Mouse (Mus musculus) neural tube, embryonic 14.5 days (tissue): ENCODE measurements around the gene Irs1. TPM values are rescaled to one million over a fixed set of nuclear protein-coding genes. Genes with fewer than 3 reads are reported as not detected.

Experiments
- ATAC-seq: fragments of 200-750 bp; cut with Nextera tagmentation; 2 replicates; pipeline ENCODE4 v1.8.0; 2017; ENCODE audit warnings: low read depth, mild to moderate bottlenecking, moderate TSS enrichment, moderate library complexity
- H3K27ac ChIP-seq: fragments of 300-500 bp; sonication (generic); 2 replicates; pipeline ENCODE4 v1.5.1; 2014; ENCODE audit warnings: low read depth, mild to moderate bottlenecking, control low read depth, low read length, moderate library complexity, mixed read lengths
- H3K27me3 ChIP-seq: fragments of 300-500 bp; sonication (generic); 2 replicates; pipeline ENCODE4 v1.6.1; 2014; ENCODE audit warnings: low read length; ENCODE audit not compliant: control insufficient read depth, insufficient read depth
- H3K36me3 ChIP-seq: fragments of 300-500 bp; sonication (generic); 2 replicates; pipeline ENCODE4 v1.6.1; 2014; ENCODE audit warnings: low read length, mixed read lengths; ENCODE audit not compliant: control insufficient read depth, insufficient read depth
- H3K4me1 ChIP-seq: fragments of 300-500 bp; sonication (generic); 2 replicates; pipeline ENCODE4 v1.6.1; 2014; ENCODE audit warnings: low read length; ENCODE audit not compliant: control insufficient read depth, insufficient read depth
- H3K4me2 ChIP-seq: fragments of 300-500 bp; sonication (generic); 2 replicates; pipeline ENCODE4 v1.6.1; 2014; ENCODE audit warnings: mild to moderate bottlenecking, low read depth, low read length, control low read depth
- H3K4me3 ChIP-seq: fragments of 300-500 bp; sonication (generic); 2 replicates; pipeline ENCODE4 v1.5.1; 2014; ENCODE audit warnings: low read depth, low read length, control low read depth, mixed read lengths
- H3K9ac ChIP-seq: fragments of 300-500 bp; sonication (generic); replicated peaks from 2 replicates; pipeline ENCODE4 v1.6.1; 2014; ENCODE audit warnings: low read depth, mild to moderate bottlenecking, control low read depth, low read length, mixed read lengths
- H3K9me3 ChIP-seq: fragments of 300-500 bp; sonication (generic); 2 replicates; pipeline ENCODE4 v1.6.1; 2016; ENCODE audit warnings: low read length; ENCODE audit not compliant: control insufficient read depth
- WGBS: fragments of 180-500 bp; shearing (Covaris S2); extraction: QIAGEN DNeasy Blood & Tissue Kit; methylation state at CpG from one replicate; pipeline ENCODE4 v1.1.7; 2014; 5-methylcytosine and 5-hydroxymethylcytosine counted together
- polyA plus RNA-seq: library from polyadenylated mRNA; unstranded; fragments of >200 nt; fragmentation: Nextera tagmentation; extraction: Ambion mirVana; gene quantifications from 2 replicates; pipeline ENCODE4 v1.2.1, GENCODE M21; 2014

Irs1 gene
- polyA plus RNA-seq, 1 experiment from 2014 or later = 9.4 TPM

- Histone ChIP-seq H3K27ac (peak overlapping the region; percentile 96), H3K9ac (peak overlapping the region; percentile 85), H3K27me3 (no peaks in the 10 kb centered on the region), H3K9me3 (no peaks in the 10 kb centered on the region), H3K4me1 (peaks cover 30% of the 10 kb centered on the region), H3K4me3 (peak overlapping the region; percentile 72), H3K36me3 (no peaks in the 10 kb centered on the region; the same call in 1 of the 2 replicates), H3K4me2 (peak overlapping the region; percentile 84)
- WGBS = under 1% methylated on average over 22 of the region's 23 CpGs
- no peak for ATAC-seq
These were observed 905 bp upstream of the Irs1 start for GRCm38 (mm10) chr1:82291930-82292712.

- Histone ChIP-seq H3K9ac (peak overlapping the region; percentile 85), H3K4me3 (peak overlapping the region; percentile 72), H3K27me3 (no peaks in the 10 kb centered on the region), H3K9me3 (no peaks in the 10 kb centered on the region), H3K4me1 (peaks cover 37% of the 10 kb centered on the region), H3K36me3 (no peaks in the 10 kb centered on the region; the same call in 1 of the 2 replicates), H3K4me2 (peak overlapping the region; percentile 84), H3K27ac (peak overlapping the region; percentile 96)
- WGBS = under 1% methylated on average over 31 of the region's 31 CpGs
- peak; percentile 50 for ATAC-seq
These were observed 479 bp downstream of the Irs1 start for GRCm38 (mm10) chr1:82290723-82291150.

GRCm38 (mm10) chr1:82289990-82290681 is 1.1 kb downstream of the Irs1 start:
- no peak for ATAC-seq
- H3K27ac ChIP-seq = peak overlapping the region; percentile 96
- no peaks in the 10 kb centered on the region for H3K9me3 ChIP-seq
- H3K4me2 ChIP-seq = peak overlapping the region; percentile 84
- under 1% methylated on average over 45 of the region's 45 CpGs for WGBS
- H3K9ac ChIP-seq = peak overlapping the region; percentile 85
- H3K4me3 ChIP-seq = peak overlapping the region; percentile 72
- H3K4me1 ChIP-seq = peaks cover 37% of the 10 kb centered on the region
- no peaks in the 10 kb centered on the region; the same call in 1 of the 2 replicates for H3K36me3 ChIP-seq
- H3K27me3 ChIP-seq = no peaks in the 10 kb centered on the region

GRCm38 (mm10) chr1:82289116-82289989 is 1.9 kb downstream of the Irs1 start:
- Histone ChIP-seq H3K9me3 (no peaks in the 10 kb centered on the region), H3K4me1 (peaks cover 40% of the 10 kb centered on the region), H3K36me3 (no peaks in the 10 kb centered on the region; the same call in 1 of the 2 replicates), H3K4me3 (peak overlapping the region; percentile 72), H3K27ac (peak overlapping the region; percentile 96), H3K9ac (peak overlapping the region; percentile 85), H3K4me2 (peak overlapping the region; percentile 84), H3K27me3 (no peaks in the 10 kb centered on the region)
- no peak for ATAC-seq
- WGBS = 72% methylated on average over 35 of the region's 35 CpGs

- Histone ChIP-seq H3K9me3 (no peaks in the 10 kb centered on the region), H3K36me3 (no peaks in the 10 kb centered on the region; the same call in 1 of the 2 replicates), H3K27ac (no peak overlapping the region), H3K27me3 (no peaks in the 10 kb centered on the region), H3K4me1 (peaks cover 43% of the 10 kb centered on the region), H3K9ac (no peak overlapping the region), H3K4me2 (peak overlapping the region; percentile 84), H3K4me3 (peak overlapping the region; percentile 44; the same call in 1 of the 2 replicates)
- 94% methylated on average over 18 of the region's 18 CpGs for WGBS
- no peak for ATAC-seq
These were observed 2.7 kb downstream of the Irs1 start for GRCm38 (mm10) chr1:82288421-82288990.

GRCm38 (mm10) chr1:82287776-82288325 is 3.4 kb downstream of the Irs1 start:
- H3K4me2 ChIP-seq = peak overlapping the region; percentile 84
- H3K9ac ChIP-seq = peak overlapping the region; percentile 54
- peak overlapping the region; percentile 44 for H3K4me3 ChIP-seq
- no peak for ATAC-seq
- no peaks in the 10 kb centered on the region for H3K27me3 ChIP-seq
- H3K9me3 ChIP-seq = no peaks in the 10 kb centered on the region
- no peaks in the 10 kb centered on the region; the same call in 1 of the 2 replicates for H3K36me3 ChIP-seq
- no peak overlapping the region; the same call in 1 of the 2 replicates for H3K27ac ChIP-seq
- 92% methylated on average over 16 of the region's 16 CpGs for WGBS
- peaks cover 43% of the 10 kb centered on the region for H3K4me1 ChIP-seq

- Histone ChIP-seq H3K4me1 (peaks cover 48% of the 10 kb centered on the region), H3K4me2 (peak overlapping the region; percentile 84), H3K36me3 (no peaks in the 10 kb centered on the region; the same call in 1 of the 2 replicates), H3K9me3 (no peaks in the 10 kb centered on the region), H3K27me3 (no peaks in the 10 kb centered on the region), H3K27ac (peak overlapping the region; percentile 39), H3K4me3 (peak overlapping the region; percentile 44), H3K9ac (peak overlapping the region; percentile 54)
- no peak for ATAC-seq
- 58% methylated on average over 22 of the region's 22 CpGs for WGBS
These were observed 4.0 kb downstream of the Irs1 start for GRCm38 (mm10) chr1:82287052-82287775.
